Mouse (Mus musculus) midbrain, embryonic 10.5 days (tissue): ENCODE results near the gene Pkdrej. TPM values are rescaled to one million over a fixed set of nuclear protein-coding genes. Genes with fewer than 3 reads are reported as not detected.

Source experiments
- DNase-seq: peaks from one replicate; pipeline ENCODE4 v3.0.0-alpha.2; 2017; ENCODE audit warnings: low spot score
- H3K27ac ChIP-seq: fragments of 300-500 bp; sonication (generic); replicated peaks from 2 replicates; pipeline ENCODE4 v1.5.1; 2016; ENCODE audit warnings: mild to moderate bottlenecking
- H3K27me3 ChIP-seq: fragments of 300-500 bp; sonication (generic); 2 replicates; pipeline ENCODE4 v1.6.1; 2016; ENCODE audit warnings: low read depth, mild to moderate bottlenecking; ENCODE audit not compliant: poor library complexity, severe bottlenecking
- H3K36me3 ChIP-seq: fragments of 300-500 bp; sonication (generic); 2 replicates; pipeline ENCODE4 v1.6.1; 2016; ENCODE audit warnings: mild to moderate bottlenecking, moderate library complexity
- H3K4me1 ChIP-seq: fragments of 300-500 bp; sonication (generic); 2 replicates; pipeline ENCODE4 v1.6.1; 2016
- H3K4me3 ChIP-seq: fragments of 300-500 bp; sonication (generic); 2 replicates; pipeline ENCODE4 v1.5.1; 2016; ENCODE audit warnings: mild to moderate bottlenecking, moderate library complexity
- H3K9me3 ChIP-seq: fragments of 300-500 bp; sonication (generic); replicated peaks from 2 replicates; pipeline ENCODE4 v1.6.1; 2016; ENCODE audit warnings: mild to moderate bottlenecking
- WGBS: fragments of 180-500 bp; shearing (Covaris S2); methylation state at CpG from one replicate; pipeline ENCODE4 v1.1.7; 2016; 5-methylcytosine and 5-hydroxymethylcytosine counted together
- polyA plus RNA-seq: library from polyadenylated mRNA; unstranded; fragments of >200 nt; fragmentation: Nextera tagmentation; extraction: Ambion mirVana; gene quantifications from 2 replicates; pipeline ENCODE4 v1.2.1, GENCODE M21; 2016

Pkdrej gene
- polyA plus RNA-seq, 1 experiment from 2014 or later: not detected

GRCm38 (mm10) chr15:85776771-85777170, 44.8 kb downstream of the Pkdrej start:
- no peak for DNase-seq
- H3K36me3 ChIP-seq: no peaks in the 10 kb centered on the region
- 82% methylated on average over 5 of the region's 5 CpGs for WGBS
- no peak overlapping the region for H3K4me3 ChIP-seq
- no peak overlapping the region for H3K27ac ChIP-seq
- H3K27me3 ChIP-seq: no peaks in the 10 kb centered on the region
- H3K9me3 ChIP-seq: no peaks in the 10 kb centered on the region
- H3K4me1 ChIP-seq: no peaks in the 10 kb centered on the region

DNA sequence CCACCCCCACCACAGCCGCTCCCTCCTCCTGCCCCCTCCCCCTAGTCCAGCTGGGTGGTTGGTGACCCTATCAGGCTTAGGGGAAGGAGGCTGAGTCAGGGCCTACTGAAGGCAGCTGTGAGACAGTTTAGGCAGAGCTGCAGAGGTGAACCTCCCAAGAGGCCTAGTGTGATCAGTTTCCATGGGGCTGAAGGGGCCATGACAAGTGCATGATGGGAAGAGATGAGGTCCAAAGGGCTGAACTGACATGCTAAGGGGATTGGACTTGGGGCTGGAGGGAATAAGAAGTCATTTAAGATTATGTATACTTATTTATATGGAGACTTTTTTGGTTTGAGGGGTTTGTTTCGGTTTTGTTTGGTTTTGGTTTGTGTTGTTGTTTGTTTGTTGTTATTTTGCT, 45.3 kb downstream of the Pkdrej start:
- Histone ChIP-seq H3K27ac (no peak overlapping the region), H3K9me3 (no peaks in the 10 kb centered on the region), H3K36me3 (no peaks in the 10 kb centered on the region), H3K4me3 (no peak overlapping the region), H3K27me3 (no peaks in the 10 kb centered on the region), H3K4me1 (no peaks in the 10 kb centered on the region)
- DNase-seq: no peak
- 89% methylated on average over 2 of the region's 2 CpGs for whole genome bisulfite sequencing

DNA sequence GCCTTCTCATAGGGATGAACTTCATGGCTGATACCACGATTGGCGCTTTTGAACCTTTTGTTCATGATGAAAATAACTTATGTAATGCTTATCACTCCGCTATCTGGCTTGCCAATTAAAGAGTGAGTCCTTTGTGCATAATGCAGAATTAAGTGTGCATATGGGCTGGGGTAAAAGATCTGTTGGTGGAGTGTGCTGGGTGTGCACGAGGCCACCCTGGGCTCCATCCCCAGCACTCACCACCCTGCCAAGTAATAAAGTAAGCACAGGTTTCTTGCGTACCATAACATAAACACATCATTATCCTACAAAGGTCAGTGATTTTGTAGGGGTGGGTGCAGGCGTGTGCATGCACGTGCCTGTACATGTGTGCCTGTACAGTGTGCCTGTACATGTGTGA, 46.5 kb downstream of the Pkdrej start:
- Histone ChIP-seq H3K4me3 (no peak overlapping the region), H3K4me1 (no peaks in the 10 kb centered on the region), H3K36me3 (no peaks in the 10 kb centered on the region), H3K9me3 (no peaks in the 10 kb centered on the region), H3K27ac (no peak overlapping the region), H3K27me3 (no peaks in the 10 kb centered on the region)
- 89% methylated on average over 7 of the region's 7 CpGs for WGBS
- no peak for DNase-seq

GRCm38 (mm10) chr15:85774419-85774818, 47.1 kb downstream of the Pkdrej start:
- no peak overlapping the region for H3K4me3 ChIP-seq
- H3K36me3 ChIP-seq: no peaks in the 10 kb centered on the region
- no peaks in the 10 kb centered on the region for H3K9me3 ChIP-seq
- no peak overlapping the region for H3K27ac ChIP-seq
- H3K4me1 ChIP-seq: no peaks in the 10 kb centered on the region
- 92% methylated on average over 9 of the region's 9 CpGs for WGBS
- H3K27me3 ChIP-seq: no peaks in the 10 kb centered on the region
- DNase-seq: no peak

DNA sequence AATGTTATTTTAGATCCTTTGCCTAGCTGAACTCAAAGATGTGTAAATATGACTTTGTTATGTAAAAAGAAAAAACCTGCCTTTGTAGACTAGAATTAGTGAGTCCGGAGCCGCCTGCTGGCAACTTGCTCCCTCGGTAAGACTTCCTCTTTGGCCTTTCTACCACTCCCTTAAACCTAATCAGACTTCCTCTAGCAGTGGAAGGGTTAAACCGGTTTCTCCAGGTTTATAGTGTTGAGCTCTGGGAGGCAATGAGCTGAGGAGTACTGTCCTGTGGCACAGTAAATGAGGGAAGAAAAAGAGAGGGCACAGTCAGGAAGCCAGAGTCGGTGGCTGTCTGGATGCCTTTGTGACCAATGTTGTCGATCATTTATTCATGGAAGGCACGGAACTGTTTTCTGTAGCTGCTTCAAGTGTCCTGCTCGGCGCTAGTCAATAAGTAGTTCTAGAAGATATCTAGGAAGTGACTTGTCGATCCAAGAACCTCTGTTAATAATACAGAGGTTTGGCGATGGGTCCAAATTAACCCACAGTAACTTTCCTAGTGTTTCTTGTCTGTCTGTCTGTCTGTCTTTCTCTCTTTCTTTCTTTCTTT, 49.3 kb downstream of the Pkdrej start:
- Histone ChIP-seq H3K9me3 (no peaks in the 10 kb centered on the region), H3K27me3 (no peaks in the 10 kb centered on the region), H3K27ac (no peak overlapping the region), H3K36me3 (no peaks in the 10 kb centered on the region), H3K4me1 (no peaks in the 10 kb centered on the region), H3K4me3 (no peak overlapping the region)
- no peak for DNase-seq
- WGBS: 81% methylated on average over 11 of the region's 11 CpGs

DNA sequence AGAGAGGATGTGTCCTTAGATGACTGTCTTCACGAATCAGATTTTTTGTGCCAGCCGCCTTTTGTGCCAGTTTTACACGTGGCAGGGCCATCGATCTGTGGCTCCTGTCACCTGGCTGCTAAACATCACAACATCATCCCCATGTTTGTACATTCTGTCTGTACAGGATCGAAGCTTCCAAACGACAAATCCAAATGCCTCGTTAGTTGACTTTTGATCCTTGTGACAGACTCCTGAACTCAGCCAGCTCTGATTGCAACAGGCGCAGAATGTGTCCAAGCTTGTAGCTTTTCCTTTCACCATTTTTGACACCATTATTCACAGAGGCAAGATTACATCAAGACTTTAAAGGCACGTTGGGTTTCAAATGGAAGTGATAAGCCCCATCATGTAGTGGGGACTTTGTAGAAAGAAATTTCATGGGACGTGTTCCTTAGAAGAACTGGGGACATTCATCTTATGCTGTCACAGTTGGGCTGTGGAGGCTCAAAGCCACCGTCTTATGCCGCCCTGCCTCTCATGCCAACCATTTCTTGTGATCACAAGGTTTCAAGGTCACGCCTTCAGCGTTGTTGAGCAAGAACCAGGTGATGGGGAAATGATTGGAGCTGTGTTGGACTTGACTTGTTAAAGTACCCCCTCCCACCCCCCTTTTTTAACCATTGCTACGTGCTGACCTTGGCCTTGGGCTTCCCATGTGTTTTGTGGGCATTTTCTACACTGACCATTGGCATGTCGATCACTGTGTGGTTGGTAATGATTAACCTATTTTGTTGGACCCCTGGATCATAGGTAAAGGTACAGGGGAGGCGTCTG, 50.0 kb downstream of the Pkdrej start:
- no peaks in the 10 kb centered on the region for H3K9me3 ChIP-seq
- no peaks in the 10 kb centered on the region for H3K27me3 ChIP-seq
- 86% methylated on average over 17 of the region's 17 CpGs for WGBS
- DNase-seq: no peak
- no peaks in the 10 kb centered on the region for H3K36me3 ChIP-seq
- no peak overlapping the region for H3K27ac ChIP-seq
- no peaks in the 10 kb centered on the region for H3K4me1 ChIP-seq
- H3K4me3 ChIP-seq: no peak overlapping the region

- H3K36me3 ChIP-seq: no peaks in the 10 kb centered on the region
These were observed 52.5 kb downstream of the Pkdrej start for GRCm38 (mm10) chr15:85768991-85769390.

GRCm38 (mm10) chr15:85766677-85767076, 54.9 kb downstream of the Pkdrej start:
- DNase-seq: no peak
- no peaks in the 10 kb centered on the region for H3K36me3 ChIP-seq
- H3K27me3 ChIP-seq: no peaks in the 10 kb centered on the region
- no peak overlapping the region for H3K4me3 ChIP-seq
- no peaks in the 10 kb centered on the region for H3K4me1 ChIP-seq
- H3K9me3 ChIP-seq: no peaks in the 10 kb centered on the region
- no peak overlapping the region for H3K27ac ChIP-seq
- WGBS: 94% methylated on average over 5 of the region's 5 CpGs

More at GRCm38 (mm10) chr15:85768991-85769390, 52.5 kb downstream of the Pkdrej start:
- 90% methylated on average over 8 of the region's 8 CpGs for WGBS
- Histone ChIP-seq H3K27me3 (no peaks in the 10 kb centered on the region), H3K27ac (no peak overlapping the region), H3K9me3 (no peaks in the 10 kb centered on the region), H3K4me1 (no peaks in the 10 kb centered on the region), H3K4me3 (no peak overlapping the region)
- DNase-seq: no peak

DNA sequence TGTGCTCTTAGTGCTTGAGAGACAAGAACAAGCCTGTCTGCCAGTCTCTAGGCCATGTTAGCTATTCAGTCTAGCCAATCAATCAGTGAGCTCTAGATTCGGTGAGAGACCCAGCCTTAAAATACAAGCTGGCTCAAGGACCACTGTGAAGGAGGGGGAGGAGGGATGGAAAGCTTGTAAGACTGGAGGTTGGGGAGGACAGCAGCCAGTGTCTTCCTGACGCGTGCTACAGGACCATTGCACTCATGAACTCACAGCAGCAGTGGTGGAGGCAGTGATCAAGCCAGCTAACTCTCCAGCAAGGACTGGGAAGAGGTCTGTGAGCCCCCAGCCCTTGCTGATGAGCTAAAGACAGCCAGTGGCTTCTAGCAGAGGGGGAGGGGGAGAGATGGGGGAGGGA, 56.5 kb downstream of the Pkdrej start:
- Histone ChIP-seq H3K4me3 (no peak overlapping the region), H3K4me1 (no peaks in the 10 kb centered on the region), H3K9me3 (no peaks in the 10 kb centered on the region), H3K27ac (no peak overlapping the region), H3K27me3 (no peaks in the 10 kb centered on the region), H3K36me3 (no peaks in the 10 kb centered on the region)
- 47% methylated on average over 3 of the region's 3 CpGs for WGBS
- DNase-seq: no peak

Other genes with a start within 250 kb of the Pkdrej start
- 54.8 and 56.5 TPM in 2 replicates for gene Wnt7b, start 239.3 kb downstream of the Pkdrej start, polyA plus RNA-seq
- 0.51 and 0.78 TPM in 2 replicates for gene Ppara, start 86.8 kb downstream of the Pkdrej start, polyA plus RNA-seq
- gene Cdpf1, start 10.0 kb downstream of the Pkdrej start, polyA plus RNA-seq: 28.0 and 32.5 TPM in 2 replicates
- gene Ttc38, start 10.6 kb upstream of the Pkdrej start, polyA plus RNA-seq: 2.2 and 2.3 TPM in 2 replicates
- gene Gtse1, start 38.0 kb upstream of the Pkdrej start, polyA plus RNA-seq: 53.5 and 61.1 TPM in 2 replicates
- gene Trmu, start 57.6 kb upstream of the Pkdrej start, polyA plus RNA-seq: 36.3 and 39.5 TPM in 2 replicates
- gene Celsr1, start 212.0 kb upstream of the Pkdrej start, polyA plus RNA-seq: 3.4 and 3.6 TPM in 2 replicates
- 14.3 and 16.7 TPM in 2 replicates for gene Gramd4, start 236.0 kb upstream of the Pkdrej start, polyA plus RNA-seq